Mouse (Mus musculus): ENCODE results near the gene Thsd4.

GRCm38 (mm10) chr9:60309786-60310711 lies 211.8 kb downstream of the Thsd4 start:
- TF ChIP-seq CTCF (IDR thresholded peaks at IDR 0.05; ENCODE audit: extremely low read depth, insufficient read length, insufficient replicate concordance, low read depth, low read length) (no peak), POLR2A (IDR thresholded peaks at IDR 0.05; ENCODE audit: low read depth, low read length) (no peak)

Measured in small intestine, adult 2 months (tissue).